Mouse (Mus musculus) 416B (cell line): ENCODE data around the gene Ikbkg.

Source experiments
- DNase-seq: peaks from one replicate; pipeline ENCODE4 v3.0.0; 2011; ENCODE audit warnings: low read depth

The Ikbkg gene

GRCm38 (mm10) chrX:74392535-74393443 lies at the start of gene Ikbkg, which contains the start of gene Fam3a:
Ikbkg (plus strand) TSS chrX:74393290.
Fam3a (minus strand) TSS chrX:74393272.
- peak; percentile 92 for DNase-seq

- DNase-seq = peak; percentile 11
Measured at GRCm38 (mm10) chrX:74352645-74353466, 40.2 kb upstream of the Ikbkg start.

- peak; percentile 80 for DNase-seq
Measured at GRCm38 (mm10) chrX:74353467-74353770, 39.7 kb upstream of the Ikbkg start, which contains the start of gene Lage3. Lage3 (minus strand) TSS chrX:74353618.

DNA sequence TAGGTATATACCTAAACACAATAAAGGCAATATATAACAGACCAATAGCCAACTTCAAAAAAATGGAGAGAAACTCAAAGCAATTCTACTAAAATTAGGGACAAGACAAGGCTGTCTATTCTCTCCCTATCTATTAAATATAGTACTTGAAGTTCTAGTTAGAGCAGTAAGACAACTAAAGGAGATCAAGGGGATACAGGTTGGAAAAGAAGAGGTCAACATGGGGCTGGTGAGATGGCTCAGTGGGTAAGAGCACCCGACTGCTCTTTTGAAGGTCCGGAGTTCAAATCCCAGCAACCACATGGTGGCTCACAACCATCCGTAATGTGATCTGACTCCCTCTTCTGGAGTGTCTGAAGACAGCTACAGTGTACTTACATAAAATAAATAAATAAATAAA lies 36.0 kb upstream of the Ikbkg start:
- DNase-seq = peak; percentile 6

DNA sequence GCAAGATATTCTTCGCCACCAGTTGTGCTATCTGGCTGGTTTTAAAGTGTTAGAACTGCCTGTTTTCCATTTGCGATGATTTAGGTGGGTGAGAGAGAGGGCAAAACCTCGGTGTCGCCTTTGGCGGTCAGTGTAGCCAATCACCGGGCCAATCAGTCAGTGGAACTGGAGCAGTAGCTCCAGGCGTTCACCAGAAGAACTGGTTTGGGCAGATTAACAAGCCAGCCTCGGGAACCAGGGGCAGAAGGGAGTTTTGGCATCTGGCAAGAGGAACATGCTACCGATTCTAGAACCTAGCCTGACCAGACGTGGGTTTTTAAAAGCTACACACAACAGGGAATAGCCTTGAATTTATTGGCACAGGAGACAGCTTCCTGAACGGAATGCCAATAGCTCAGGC lies 33.9 kb upstream of the Ikbkg start:
- no peak for DNase-seq

DNA sequence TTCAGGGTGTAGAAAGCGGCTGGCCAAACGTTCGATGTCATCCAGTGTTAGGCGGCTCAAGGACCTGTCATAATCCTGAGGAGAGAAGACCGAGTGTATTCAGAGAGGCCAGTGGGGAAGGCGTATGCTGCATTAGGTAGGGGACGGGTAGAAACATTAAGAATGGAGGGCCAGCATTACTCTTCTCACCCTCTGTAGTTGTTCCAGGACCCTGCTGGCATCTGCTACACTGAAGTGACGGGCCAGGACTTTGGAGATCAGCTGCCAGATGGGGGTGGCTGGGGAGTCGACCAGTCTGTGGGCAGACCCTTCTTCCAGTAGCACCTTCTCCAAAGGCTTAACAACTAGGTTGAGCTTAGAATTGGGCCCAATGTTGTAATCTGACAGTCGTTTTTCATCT lies 25.6 kb upstream of the Ikbkg start:
- DNase-seq = no peak

- peak; percentile 65 for DNase-seq
Measured at GRCm38 (mm10) chrX:74368209-74368909, 24.7 kb upstream of the Ikbkg start.

DNA sequence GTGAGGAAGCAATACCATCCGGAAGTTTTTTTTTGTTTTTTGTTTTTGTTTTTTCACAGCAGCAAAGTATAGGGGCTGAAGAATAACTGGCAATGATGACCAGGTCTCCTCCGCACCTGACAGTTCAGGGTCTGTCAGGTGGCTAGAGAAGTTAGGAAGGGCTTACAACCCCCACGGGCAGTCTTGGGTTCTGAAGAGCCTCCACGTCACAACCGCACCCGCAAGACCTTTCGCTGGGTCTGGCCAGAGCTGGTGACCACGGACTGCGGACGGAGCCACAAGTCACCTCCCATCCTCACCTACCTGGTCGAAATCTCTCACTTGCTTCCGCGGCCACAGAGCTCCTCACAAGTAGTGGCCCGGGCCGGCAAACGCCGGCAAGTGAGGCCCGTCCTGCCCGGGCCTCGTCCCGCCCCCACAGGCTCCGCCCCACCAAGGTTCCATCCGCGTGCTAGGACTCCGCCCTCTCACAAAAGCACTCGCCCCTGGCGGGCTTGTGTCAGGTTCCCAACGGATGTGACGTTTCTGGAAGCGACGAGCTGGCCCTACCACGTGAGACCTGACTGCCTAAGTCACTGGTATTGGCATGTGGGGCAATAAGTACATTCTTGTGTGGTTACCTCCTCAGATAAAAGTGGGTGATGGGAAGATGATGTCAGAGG lies 20.1 kb upstream of the Ikbkg start, which contains the start of the genes Ubl4a and Slc10a3:
Ubl4a (minus strand) TSS at position 331 of the 662 bp plus-strand sequence.
Slc10a3 (minus strand) TSS at position 462 of the 662 bp plus-strand sequence.
- DNase-seq = peak; percentile 95

- no peak for DNase-seq
Measured at GRCm38 (mm10) chrX:74384451-74384850, 8.6 kb upstream of the Ikbkg start.

- DNase-seq = no peak
Measured at GRCm38 (mm10) chrX:74388153-74388552, 4.9 kb upstream of the Ikbkg start.

DNA sequence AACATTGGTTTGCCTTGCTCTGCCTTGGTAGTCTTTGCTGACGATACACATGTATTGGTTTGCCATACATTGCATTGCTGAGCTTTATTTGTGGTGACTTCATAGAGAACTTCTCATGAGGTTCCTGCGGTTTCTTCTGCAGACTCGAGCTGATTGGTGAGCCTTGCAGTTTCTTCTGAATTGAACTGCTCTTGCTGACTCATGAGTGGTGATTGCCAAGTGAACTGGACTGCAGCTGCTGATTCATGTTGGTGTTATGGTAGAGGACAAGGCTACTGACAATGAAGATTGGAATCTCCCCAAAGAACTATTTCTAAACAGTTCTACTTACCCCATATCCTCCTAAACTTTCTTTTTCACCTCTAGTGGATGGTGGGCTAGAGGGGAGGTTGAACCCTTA lies 7.0 kb downstream of the Ikbkg start:
- peak; percentile 38 for DNase-seq

GRCm38 (mm10) chrX:74408340-74408739 lies 15.2 kb downstream of the Ikbkg start:
- peak; percentile 14 for DNase-seq

DNA sequence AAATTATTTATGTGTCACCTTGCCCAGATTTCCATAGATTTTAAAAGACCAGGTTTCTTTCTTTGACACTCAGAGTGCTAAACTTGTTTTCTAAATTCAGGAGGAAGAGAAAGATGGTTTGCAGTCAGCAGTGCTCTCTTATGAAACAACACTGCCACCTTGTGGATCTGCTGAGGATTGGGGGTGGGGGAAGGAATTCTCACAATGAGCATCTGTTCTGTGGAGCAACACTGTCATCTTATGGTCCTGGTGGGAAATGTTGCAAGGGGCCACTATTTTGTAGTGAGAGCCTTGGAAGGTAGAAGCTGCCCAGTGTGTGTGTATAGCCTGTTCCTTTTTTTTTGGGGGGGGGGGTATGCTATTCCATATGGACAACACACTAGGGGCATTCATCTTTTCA lies 20.3 kb downstream of the Ikbkg start:
- DNase-seq = peak; percentile 81

DNA sequence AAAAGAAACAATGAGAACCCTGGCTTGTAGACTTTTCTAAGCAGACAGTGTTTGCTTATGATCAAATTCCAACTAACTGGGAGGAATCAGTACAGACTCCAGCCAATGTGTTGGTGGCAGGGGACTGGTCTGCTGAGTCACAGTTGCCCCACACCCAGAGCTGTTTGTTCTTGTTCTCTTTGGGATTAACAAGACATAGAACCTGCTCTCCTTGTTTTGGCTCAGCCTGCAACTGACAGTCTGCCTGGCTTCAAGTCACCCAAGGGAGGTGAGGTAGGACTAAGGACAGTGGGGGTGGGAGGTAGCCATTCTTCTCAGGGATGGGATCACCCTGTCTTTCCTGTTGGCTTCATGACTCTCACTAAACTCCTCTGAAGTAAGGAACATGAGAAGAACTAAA lies 31.4 kb downstream of the Ikbkg start:
- peak; percentile 58 for DNase-seq

- DNase-seq = peak; percentile 95
Measured at GRCm38 (mm10) chrX:74425195-74425594, 32.1 kb downstream of the Ikbkg start.

DNA sequence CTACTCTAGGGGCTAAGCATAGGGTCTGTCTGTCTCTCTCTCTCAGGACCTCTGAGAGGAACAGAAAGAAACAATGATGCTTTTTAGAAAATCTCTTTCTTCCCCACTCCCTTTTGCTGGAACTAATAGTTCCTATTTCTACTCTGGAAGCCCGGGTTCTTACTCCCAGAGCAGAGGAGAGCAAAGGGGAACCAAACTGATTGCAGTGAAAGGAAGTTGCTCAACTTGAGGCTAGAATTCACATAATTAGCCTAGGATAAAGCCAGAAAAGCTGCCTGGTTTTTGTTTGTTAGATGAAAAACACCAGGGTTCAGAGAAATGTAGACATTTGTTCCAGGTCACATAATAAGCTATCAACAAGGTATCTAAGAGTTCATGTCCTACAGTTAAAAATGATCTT lies 33.2 kb downstream of the Ikbkg start:
- DNase-seq = peak; percentile 42

DNA sequence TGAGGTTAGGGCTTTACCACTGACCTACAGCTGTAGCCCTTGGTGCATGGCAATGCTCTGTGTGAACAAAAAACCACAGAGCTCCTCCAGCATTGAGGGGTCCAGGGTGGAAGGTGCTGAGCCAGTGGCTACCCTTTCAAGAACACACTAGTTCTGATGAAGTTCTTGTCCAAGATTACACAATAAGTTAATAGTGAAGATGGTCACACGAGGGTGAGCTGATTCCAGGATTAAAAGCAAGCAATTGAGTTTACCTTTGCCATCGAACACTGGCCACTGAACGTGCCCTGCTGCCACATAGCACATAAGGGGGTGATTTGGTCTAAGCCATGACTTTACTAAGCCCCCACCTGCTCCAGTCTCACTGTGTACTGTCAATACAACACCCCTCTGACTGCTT lies 34.0 kb downstream of the Ikbkg start:
- DNase-seq = no peak

DNA sequence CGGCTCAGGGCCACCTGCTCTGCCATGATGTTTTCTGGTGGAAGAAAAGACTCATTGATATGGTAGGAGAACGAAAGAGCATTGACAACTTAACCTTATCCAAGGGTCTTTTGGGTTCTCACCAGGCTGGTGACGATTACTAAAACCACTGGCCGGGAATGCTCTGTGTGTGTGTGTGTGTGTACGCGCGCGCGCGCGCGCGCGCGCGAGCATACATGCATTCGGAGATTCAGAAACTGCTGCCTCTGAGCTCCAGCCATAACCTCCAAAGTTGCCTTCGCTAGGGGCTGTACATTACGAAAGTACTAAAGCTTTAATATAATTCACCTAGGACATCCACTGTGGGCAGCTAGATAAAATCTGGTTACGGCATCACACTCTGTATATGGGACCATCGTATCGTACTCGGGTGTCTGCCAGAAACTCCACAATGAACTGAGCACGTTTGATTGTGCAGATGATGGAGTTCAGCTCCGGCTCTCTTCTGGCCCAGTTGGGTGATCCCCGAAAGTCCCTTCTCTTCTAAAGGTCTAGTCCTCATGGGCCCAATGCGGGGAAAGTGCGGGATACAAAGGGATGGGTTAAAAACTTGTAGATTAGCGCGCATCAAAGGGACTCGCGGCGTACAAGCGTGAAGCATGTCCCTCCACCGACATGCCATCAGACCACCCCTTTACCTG lies 35.2 kb downstream of the Ikbkg start:
- no peak for DNase-seq

DNA sequence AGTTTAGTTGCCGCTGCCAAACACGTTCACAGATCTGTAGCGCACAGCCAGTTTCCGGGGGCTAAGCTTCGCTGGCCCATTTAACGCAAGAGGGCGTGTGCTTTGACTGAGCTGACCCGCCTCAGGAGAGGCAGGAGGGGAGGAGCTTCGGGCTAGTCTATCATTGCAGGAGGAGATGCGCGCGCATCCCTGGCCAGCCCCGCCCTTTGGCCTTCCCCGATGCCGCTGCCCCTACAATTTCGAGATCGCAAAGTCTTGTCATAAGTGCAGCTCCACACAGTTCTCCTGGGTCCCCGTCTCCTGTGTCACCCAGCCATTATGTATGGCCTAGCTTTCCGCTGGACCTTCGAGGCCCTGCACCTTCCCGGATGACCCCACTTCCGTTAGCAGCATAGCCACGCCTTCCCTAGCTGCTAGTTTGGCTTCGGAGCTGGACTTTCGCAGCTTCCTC lies 35.8 kb downstream of the Ikbkg start, which contains the start of gene G6pdx:
G6pdx (minus strand) TSS at position 369 of the 451 bp plus-strand sequence.
- DNase-seq = peak; percentile 93

GRCm38 (mm10) chrX:74429290-74429821 lies 36.3 kb downstream of the Ikbkg start:
- DNase-seq = peak; percentile 88
